Mouse (Mus musculus): Measurements from ENCODE around the gene Gm28035. TPM values are rescaled to one million over a fixed set of nuclear protein-coding genes. Genes with fewer than 3 reads are reported as not detected.

The Gm28035 gene
- polyA plus RNA-seq, 1 experiment = 0.55 TPM

- Histone ChIP-seq H3ac (ENCODE audit: control insufficient read depth, insufficient read length) (no peak overlapping the region), H3K4me2 (ENCODE audit: low read depth) (peak overlapping the region; percentile 60), H3K27me3 (ENCODE audit: control insufficient read depth, insufficient read depth, insufficient read length) (no peaks in the 10 kb centered on the region), H3K36me3 (ENCODE audit: control insufficient read depth, insufficient read depth) (peaks cover 31% of the 10 kb centered on the region), H3K79me2 (ENCODE audit: control insufficient read depth, insufficient read depth) (peaks cover 64% of the 10 kb centered on the region), H3K4me3 (no peak overlapping the region)
- TF ChIP-seq POLR2A (IDR thresholded peaks at IDR 0.05; ENCODE audit: insufficient read length, low read depth) (no peak), MYOG (IDR thresholded peaks at IDR 0.05; ENCODE audit: control insufficient read depth in 1 of 3, insufficient read depth in 1 of 3, insufficient read length in 2 of 3, low read depth in 2 of 3) (peak in 1 of 3 experiments; percentile 2)
Observed at GRCm38 (mm10) chr2:30251417-30252104, 11.2 kb downstream of the Gm28035 start.

- TF ChIP-seq REST (IDR thresholded peaks at IDR 0.05; ENCODE audit: insufficient read depth, insufficient read length) = no peak
- TF ChIP-seq MYOD1 (IDR thresholded peaks at IDR 0.05; ENCODE audit: control insufficient read depth in 1 of 3, insufficient read length in 2 of 3, low read depth in 2 of 3) = peak in 1 of 3 experiments; percentile 82
- TF ChIP-seq MYOG (IDR thresholded peaks at IDR 0.05; ENCODE audit: control insufficient read depth in 1 of 3, insufficient read depth in 1 of 3, insufficient read length in 2 of 3, low read depth in 2 of 3) = peak in 1 of 3 experiments; percentile 62
- TF ChIP-seq CEBPB (IDR thresholded peaks at IDR 0.05; ENCODE audit: insufficient read depth, poor library complexity, severe bottlenecking) = no peak
- no peak overlapping the region for H3K4me3 ChIP-seq
- no peak overlapping the region for H3ac ChIP-seq (ENCODE audit: control insufficient read depth, insufficient read length)
- no peaks in the 10 kb centered on the region for H3K27me3 ChIP-seq (ENCODE audit: control insufficient read depth, insufficient read depth, insufficient read length)
- peaks cover 56% of the 10 kb centered on the region for H3K79me2 ChIP-seq (ENCODE audit: control insufficient read depth, insufficient read depth)
- H3K36me3 ChIP-seq (ENCODE audit: control insufficient read depth, insufficient read depth) = peaks cover 40% of the 10 kb centered on the region
- peak overlapping the region; percentile 60 for H3K4me2 ChIP-seq (ENCODE audit: low read depth)
Observed at GRCm38 (mm10) chr2:30252521-30252920, 12.2 kb downstream of the Gm28035 start.

- no peak overlapping the region for H3K4me3 ChIP-seq
- H3K79me2 ChIP-seq (ENCODE audit: control insufficient read depth, insufficient read depth) = peaks cover 53% of the 10 kb centered on the region
- no peaks in the 10 kb centered on the region for H3K27me3 ChIP-seq (ENCODE audit: control insufficient read depth, insufficient read depth, insufficient read length)
- no peak overlapping the region for H3K4me2 ChIP-seq (ENCODE audit: low read depth)
- no peak overlapping the region for H3ac ChIP-seq (ENCODE audit: control insufficient read depth, insufficient read length)
- TF ChIP-seq MYOG (IDR thresholded peaks at IDR 0.05; ENCODE audit: control insufficient read depth in 1 of 3, insufficient read depth in 1 of 3, insufficient read length in 2 of 3, low read depth in 2 of 3) (no peak), MAX (IDR thresholded peaks at IDR 0.05; ENCODE audit: low read depth) (no peak), POLR2AphosphoS2 (IDR thresholded peaks at IDR 0.05; ENCODE audit: insufficient read length, low read depth) (no peak)
- peaks cover 30% of the 10 kb centered on the region for H3K36me3 ChIP-seq (ENCODE audit: control insufficient read depth, insufficient read depth)
Observed at GRCm38 (mm10) chr2:30253809-30254208, 13.4 kb downstream of the Gm28035 start.

DNA sequence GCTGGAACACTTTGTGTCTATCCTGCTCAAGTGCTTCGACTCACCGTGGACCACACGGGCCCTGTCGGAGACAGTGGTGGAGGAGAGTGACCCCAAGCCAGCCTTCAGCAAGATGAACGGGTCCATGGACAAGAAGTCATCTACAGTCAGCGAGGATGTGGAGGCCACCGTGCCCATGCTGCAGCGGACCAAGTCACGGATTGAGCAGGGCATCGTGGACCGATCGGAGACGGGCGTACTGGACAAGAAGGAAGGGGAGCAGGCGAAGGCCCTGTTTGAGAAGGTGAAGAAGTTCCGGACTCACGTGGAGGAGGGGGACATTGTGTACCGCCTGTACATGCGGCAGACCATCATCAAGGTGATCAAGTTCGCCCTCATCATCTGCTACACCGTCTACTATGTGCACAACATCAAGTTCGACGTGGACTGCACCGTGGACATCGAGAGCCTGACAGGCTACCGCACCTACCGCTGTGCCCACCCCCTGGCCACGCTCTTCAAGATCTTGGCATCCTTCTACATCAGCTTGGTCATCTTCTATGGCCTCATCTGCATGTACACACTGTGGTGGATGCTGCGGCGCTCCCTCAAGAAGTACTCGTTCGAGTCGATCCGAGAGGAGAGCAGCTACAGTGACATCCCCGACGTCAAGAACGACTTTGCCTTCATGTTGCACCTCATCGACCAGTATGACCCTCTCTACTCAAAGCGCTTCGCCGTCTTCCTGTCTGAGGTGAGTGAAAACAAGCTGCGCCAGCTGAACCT lies 15.4 kb downstream of the Gm28035 start:
- Histone ChIP-seq H3ac (ENCODE audit: control insufficient read depth, insufficient read length) (no peak overlapping the region), H3K4me3 (no peak overlapping the region), H3K79me2 (ENCODE audit: control insufficient read depth, insufficient read depth) (peaks cover 56% of the 10 kb centered on the region), H3K36me3 (ENCODE audit: control insufficient read depth, insufficient read depth) (peaks cover 35% of the 10 kb centered on the region), H3K4me2 (ENCODE audit: low read depth) (no peak overlapping the region), H3K27me3 (ENCODE audit: control insufficient read depth, insufficient read depth, insufficient read length) (no peaks in the 10 kb centered on the region)
- no peak for TF ChIP-seq E2F4 (IDR thresholded peaks at IDR 0.05; ENCODE audit: insufficient read depth)
- no peak for TF ChIP-seq MYOG (IDR thresholded peaks at IDR 0.05; ENCODE audit: control insufficient read depth in 1 of 3, insufficient read depth in 1 of 3, insufficient read length in 2 of 3, low read depth in 2 of 3)
- TF ChIP-seq CEBPB (IDR thresholded peaks at IDR 0.05; ENCODE audit: insufficient read depth, poor library complexity, severe bottlenecking) = no peak
- TF ChIP-seq TCF3 (IDR thresholded peaks at IDR 0.05; ENCODE audit: insufficient read length, low read depth) = no peak
- no peak for TF ChIP-seq USF1 (IDR thresholded peaks at IDR 0.05; ENCODE audit: low read depth)
- TF ChIP-seq SRF (IDR thresholded peaks at IDR 0.05; ENCODE audit: control insufficient read depth, insufficient read length, low read depth) = no peak
- no peak for TF ChIP-seq POLR2AphosphoS2 (IDR thresholded peaks at IDR 0.05; ENCODE audit: insufficient read length, low read depth)
- TF ChIP-seq TCF12 (IDR thresholded peaks at IDR 0.05; ENCODE audit: insufficient read depth, poor library complexity, severe bottlenecking) = no peak
- no peak for TF ChIP-seq MAX (IDR thresholded peaks at IDR 0.05; ENCODE audit: low read depth)
- no peak for TF ChIP-seq REST (IDR thresholded peaks at IDR 0.05; ENCODE audit: insufficient read depth, insufficient read length)
- TF ChIP-seq POLR2A (IDR thresholded peaks at IDR 0.05; ENCODE audit: insufficient read length, low read depth) = no peak

DNA sequence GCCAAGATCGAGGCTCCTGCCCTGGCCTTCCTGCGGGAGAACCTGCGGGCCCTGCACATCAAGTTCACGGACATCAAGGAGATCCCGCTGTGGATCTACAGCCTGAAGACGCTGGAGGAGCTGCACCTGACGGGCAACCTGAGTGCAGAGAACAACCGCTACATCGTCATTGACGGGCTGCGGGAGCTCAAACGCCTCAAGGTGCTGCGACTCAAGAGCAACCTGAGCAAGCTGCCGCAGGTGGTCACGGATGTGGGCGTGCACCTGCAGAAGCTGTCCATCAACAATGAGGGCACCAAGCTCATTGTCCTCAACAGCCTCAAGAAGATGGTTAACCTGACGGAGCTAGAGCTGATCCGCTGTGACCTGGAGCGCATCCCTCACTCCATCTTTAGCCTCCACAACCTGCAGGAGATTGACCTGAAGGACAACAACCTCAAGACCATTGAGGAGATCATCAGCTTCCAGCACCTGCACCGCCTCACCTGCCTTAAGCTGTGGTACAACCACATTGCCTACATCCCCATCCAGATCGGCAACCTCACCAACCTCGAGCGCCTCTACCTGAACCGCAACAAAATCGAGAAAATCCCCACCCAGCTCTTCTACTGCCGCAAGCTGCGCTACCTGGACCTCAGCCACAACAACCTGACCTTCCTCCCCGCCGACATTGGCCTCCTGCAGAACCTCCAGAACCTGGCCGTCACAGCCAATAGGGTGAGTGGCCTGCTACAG lies 16.4 kb downstream of the Gm28035 start:
- no peaks in the 10 kb centered on the region for H3K27me3 ChIP-seq (ENCODE audit: control insufficient read depth, insufficient read depth, insufficient read length)
- peaks cover 43% of the 10 kb centered on the region for H3K36me3 ChIP-seq (ENCODE audit: control insufficient read depth, insufficient read depth)
- no peak overlapping the region for H3K4me2 ChIP-seq (ENCODE audit: low read depth)
- H3K4me3 ChIP-seq = no peak overlapping the region
- no peak for TF ChIP-seq REST (IDR thresholded peaks at IDR 0.05; ENCODE audit: insufficient read depth, insufficient read length)
- no peak for TF ChIP-seq SRF (IDR thresholded peaks at IDR 0.05; ENCODE audit: control insufficient read depth, insufficient read length, low read depth)
- H3ac ChIP-seq (ENCODE audit: control insufficient read depth, insufficient read length) = no peak overlapping the region
- H3K79me2 ChIP-seq (ENCODE audit: control insufficient read depth, insufficient read depth) = peaks cover 62% of the 10 kb centered on the region
